Mouse (Mus musculus) heart, adult 2 months (tissue): Measurements from ENCODE around the gene Rab6a. TPM values are rescaled to one million over a fixed set of nuclear protein-coding genes. Genes with fewer than 3 reads are reported as not detected.
A peak's percentile ranks its signal among the peaks of the same experiment; 100 is the strongest.

Source experiments
- DNase-seq, 2 experiments: peaks; one replicate each; pipeline ENCODE4 v3.0.0; 2021
- H3K27ac ChIP-seq: fragments of 200-600 bp; 2 replicates; pipeline ENCODE4 v1.8.1; 2022
- H3K27me3 ChIP-seq: fragments of 200-500 bp; 2 replicates; pipeline ENCODE4 v1.6.1; 2012; ENCODE audit warnings: mild to moderate bottlenecking, low read length, inconsistent platforms, mixed read lengths; ENCODE audit not compliant: control insufficient read depth, insufficient read depth
- H3K36me3 ChIP-seq: fragments of 200-500 bp; 2 replicates; pipeline ENCODE4 v1.6.1; 2012; ENCODE audit warnings: low read length, inconsistent platforms; ENCODE audit not compliant: control insufficient read depth, insufficient read depth
- H3K4me1 ChIP-seq: fragments of 200-500 bp; 2 replicates; pipeline ENCODE4 v1.6.1; 2011; ENCODE audit warnings: low read length; ENCODE audit not compliant: control insufficient read depth, insufficient read depth
- H3K4me3 ChIP-seq: fragments of 200-600 bp; 2 replicates; pipeline ENCODE4 v1.8.1; 2022
- H3K79me2 ChIP-seq: fragments of 200-500 bp; replicated peaks from 2 replicates; pipeline ENCODE4 v1.6.1; 2012; ENCODE audit warnings: mild to moderate bottlenecking, inconsistent platforms, low read length, moderate library complexity, mixed read lengths; ENCODE audit not compliant: control insufficient read depth, insufficient read depth
- H3K9ac ChIP-seq: fragments of 200-500 bp; 2 replicates; pipeline ENCODE4 v1.6.1; 2012; ENCODE audit warnings: low read depth, mild to moderate bottlenecking, control low read depth, inconsistent platforms, low read length, mixed read lengths
- CTCF ChIP-seq: fragments of 200-600 bp; IDR thresholded peaks from 2 replicates; pipeline ENCODE4 v1.8.1; 2022; ENCODE audit warnings: antibody characterized with exemption, mild to moderate bottlenecking, moderate library complexity
- EP300 ChIP-seq: fragments of 200-500 bp; IDR thresholded peaks from 2 replicates; pipeline ENCODE4 v1.6.1; 2011; ENCODE audit warnings: low read depth, low read length, control low read depth; ENCODE audit not compliant: insufficient read depth
- POLR2A ChIP-seq: fragments of 200-500 bp; IDR thresholded peaks from 2 replicates; pipeline ENCODE4 v1.6.1; 2011; ENCODE audit warnings: mild to moderate bottlenecking, low read depth, low read length, control low read depth; ENCODE audit not compliant: insufficient read depth
- WGBS: fragments of 180-500 bp; shearing (Covaris S2); methylation state at CpG from one replicate; pipeline ENCODE4 v1.1.7; 2018; 5-methylcytosine and 5-hydroxymethylcytosine counted together
- intact Hi-C: fragments of 180-260 bp; cut with DNase I; formaldehyde crosslinking; loops from one replicate; pipeline ENCODE4 v1.15.1; 2025
- polyA plus RNA-seq: library from polyadenylated mRNA; depleted of rRNA; stranded (reverse); fragments of >200 nt; gene quantifications from 2 replicates; pipeline ENCODE4 v1.2.3, GENCODE M21; 2012
- total RNA-seq, 2 experiments: library from RNA; stranded (reverse); gene quantifications; 2 replicates each; pipeline ENCODE4 v1.2.3; 2021

The Rab6a gene
- total and polyA plus RNA-seq, 3 experiments: 21.1 to 64.9 (median 59.8) TPM

GRCm38 (mm10) chr7:100642413-100642812 is 35.2 kb downstream of the Rab6a start:
- Histone ChIP-seq H3K4me1 (peaks cover 1% of the 10 kb centered on the region; the same call in 1 of the 2 replicates), H3K4me3 (no peak overlapping the region), H3K36me3 (no peaks in the 10 kb centered on the region; the same call in 1 of the 2 replicates), H3K27ac (no peak overlapping the region), H3K9ac (no peak overlapping the region), H3K27me3 (no peaks in the 10 kb centered on the region), H3K79me2 (no peaks in the 10 kb centered on the region)
- intact Hi-C loops: no loop called here
- 83% methylated on average over 4 of the region's 4 CpGs for WGBS
- no peak for DNase-seq
- TF ChIP-seq POLR2A: no peak
- TF ChIP-seq EP300: no peak
- no peak for TF ChIP-seq CTCF

DNA sequence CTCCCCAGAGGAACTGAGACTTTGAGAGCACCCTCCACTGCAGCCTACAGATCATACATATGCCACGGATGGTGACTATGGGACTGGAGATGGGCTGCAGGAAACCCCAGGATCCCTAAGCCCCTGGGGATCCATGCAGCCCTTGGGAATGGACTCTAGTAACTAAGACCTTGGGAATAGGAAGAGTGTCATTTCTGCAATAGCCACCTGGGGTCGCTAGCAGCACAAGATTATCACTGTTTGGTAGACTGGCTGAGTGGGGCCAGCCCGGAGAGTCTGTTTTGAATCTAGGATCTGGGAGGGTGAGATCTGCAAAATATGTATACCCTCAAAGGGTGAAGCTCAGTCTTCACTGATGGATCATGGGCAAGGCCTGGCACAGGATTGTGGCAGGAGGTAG is 37.9 kb downstream of the Rab6a start:
- Histone ChIP-seq H3K27me3 (no peaks in the 10 kb centered on the region), H3K27ac (no peak overlapping the region), H3K79me2 (no peaks in the 10 kb centered on the region), H3K36me3 (no peaks in the 10 kb centered on the region), H3K9ac (no peak overlapping the region), H3K4me1 (peaks cover 9% of the 10 kb centered on the region), H3K4me3 (no peak overlapping the region)
- TF ChIP-seq POLR2A (no peak), CTCF (peak; percentile 86), EP300 (no peak)
- 21% methylated on average over 3 of the region's 3 CpGs for WGBS
- intact Hi-C loops: loop anchor here (1.0 to 2.0 kb wide), 2 partner anchors 18 to 40 kb away; no protein-coding TSS in a partner anchor
- peak; percentile 53 to 63 for DNase-seq

- Histone ChIP-seq H3K4me1 (peaks cover 15% of the 10 kb centered on the region), H3K9ac (no peak overlapping the region), H3K4me3 (no peak overlapping the region), H3K27ac (peak overlapping the region; percentile 63), H3K79me2 (no peaks in the 10 kb centered on the region), H3K27me3 (no peaks in the 10 kb centered on the region), H3K36me3 (no peaks in the 10 kb centered on the region)
- no peak for DNase-seq
- intact Hi-C loops: no loop called here
- TF ChIP-seq POLR2A: no peak
- 0 out of 2 replicates have a peak, but pooled peaks have one; percentile 1 for TF ChIP-seq EP300
- WGBS: 49% methylated on average over 4 of the region's 4 CpGs
Measured at GRCm38 (mm10) chr7:100649095-100649494, 41.9 kb downstream of the Rab6a start.

GRCm38 (mm10) chr7:100649826-100650225 is 42.6 kb downstream of the Rab6a start:
- 83% methylated on average over 8 of the region's 8 CpGs for WGBS
- no peak overlapping the region for H3K9ac ChIP-seq
- H3K79me2 ChIP-seq: no peaks in the 10 kb centered on the region
- H3K4me1 ChIP-seq: peaks cover 15% of the 10 kb centered on the region
- no peaks in the 10 kb centered on the region for H3K27me3 ChIP-seq
- intact Hi-C loops: no loop called here
- no peak for DNase-seq
- H3K36me3 ChIP-seq: no peaks in the 10 kb centered on the region
- no peak for TF ChIP-seq POLR2A
- TF ChIP-seq EP300: no peak
- TF ChIP-seq CTCF: no peak
- no peak overlapping the region for H3K4me3 ChIP-seq
- H3K27ac ChIP-seq: no peak overlapping the region; the same call in 1 of the 2 replicates

DNA sequence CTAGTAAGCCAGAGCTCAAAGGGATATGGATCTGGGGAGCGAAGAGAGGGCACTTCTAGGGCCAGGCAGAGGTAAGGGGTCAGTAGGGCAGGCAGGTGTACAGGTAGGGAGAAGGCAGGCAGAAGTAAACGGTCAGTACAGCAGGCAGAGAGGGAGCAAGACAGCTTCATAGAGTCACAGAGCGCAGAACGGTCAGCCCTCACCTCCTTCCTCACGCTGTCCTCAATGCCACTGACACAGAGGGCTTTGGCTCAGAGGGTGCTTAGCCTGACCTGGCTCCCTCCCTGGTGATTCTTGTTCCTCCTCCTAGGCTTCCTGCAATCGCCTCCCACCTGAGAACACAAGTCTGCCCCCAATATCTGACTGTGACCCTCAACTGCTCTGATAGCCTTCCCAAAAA is 43.2 kb downstream of the Rab6a start:
- TF ChIP-seq POLR2A: no peak
- no peak for TF ChIP-seq EP300
- TF ChIP-seq CTCF: no peak
- intact Hi-C loops: no loop called here
- no peak overlapping the region for H3K9ac ChIP-seq
- no peaks in the 10 kb centered on the region for H3K36me3 ChIP-seq
- H3K27ac ChIP-seq: no peak overlapping the region
- no peak for DNase-seq
- H3K4me3 ChIP-seq: no peak overlapping the region
- peaks cover 14% of the 10 kb centered on the region for H3K4me1 ChIP-seq
- 72% methylated on average over 6 of the region's 6 CpGs for WGBS
- H3K79me2 ChIP-seq: no peaks in the 10 kb centered on the region
- H3K27me3 ChIP-seq: no peaks in the 10 kb centered on the region

GRCm38 (mm10) chr7:100651011-100651410 is 43.8 kb downstream of the Rab6a start:
- no peak for DNase-seq
- H3K4me1 ChIP-seq: peaks cover 14% of the 10 kb centered on the region
- H3K4me3 ChIP-seq: no peak overlapping the region
- H3K27ac ChIP-seq: no peak overlapping the region
- WGBS: 65% methylated on average over 4 of the region's 4 CpGs
- TF ChIP-seq CTCF (no peak), EP300 (no peak), POLR2A (no peak)
- no peaks in the 10 kb centered on the region for H3K27me3 ChIP-seq
- no peak overlapping the region for H3K9ac ChIP-seq
- intact Hi-C loops: no loop called here
- H3K36me3 ChIP-seq: no peaks in the 10 kb centered on the region
- no peaks in the 10 kb centered on the region for H3K79me2 ChIP-seq
